Mouse (Mus musculus): ENCODE data around the gene Man2a2.

The Man2a2 gene

GRCm38 (mm10) chr7:80370649-80371040 lies 530 bp downstream of the Man2a2 start:
- peak; percentile 94 for DNase-seq (ENCODE audit: low read depth, low spot score)

GRCm38 (mm10) chr7:80369967-80370431 lies 1.2 kb downstream of the Man2a2 start:
- DNase-seq (ENCODE audit: low read depth, low spot score): peak; percentile 55

GRCm38 (mm10) chr7:80369461-80369860 lies 1.7 kb downstream of the Man2a2 start:
- peak; percentile 52 for DNase-seq (ENCODE audit: low read depth, low spot score)

DNA sequence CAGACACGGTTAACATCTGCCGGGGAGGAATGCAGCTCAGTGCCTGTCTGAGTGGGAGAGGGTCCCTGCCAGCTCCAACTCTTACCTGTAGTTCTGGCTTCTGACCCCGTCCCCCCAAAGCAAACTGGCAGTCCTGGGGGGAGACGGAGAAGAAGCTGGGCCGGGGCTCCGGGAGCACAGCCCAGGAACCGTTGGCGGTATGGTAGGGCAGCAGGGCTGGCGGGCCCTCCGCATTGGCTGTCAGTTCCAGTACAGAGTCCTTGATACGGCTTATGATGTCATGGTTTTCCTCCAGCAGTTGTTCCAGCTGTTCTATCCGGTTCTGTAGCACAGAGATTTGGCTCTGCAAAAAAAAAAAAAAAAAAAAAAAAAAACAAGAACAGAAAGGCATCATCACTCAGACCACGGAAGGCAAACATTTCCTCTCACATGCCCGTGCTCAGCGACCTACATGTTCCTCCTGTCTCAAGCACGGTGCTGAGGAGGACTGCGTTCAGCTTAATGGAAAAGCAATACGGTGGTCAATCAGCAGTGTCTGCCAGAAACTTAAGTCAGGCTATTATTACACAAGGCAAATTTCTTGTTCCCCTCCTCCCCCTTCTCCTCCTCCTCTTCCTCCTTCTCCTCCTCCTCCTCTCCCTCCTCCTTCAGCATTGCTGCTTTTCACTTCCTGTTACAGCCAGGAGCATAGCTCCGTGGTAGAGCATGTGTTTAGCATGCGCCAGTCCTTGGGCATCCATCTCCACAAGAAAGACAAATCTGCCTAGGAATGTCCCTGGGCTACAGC lies 2.3 kb downstream of the Man2a2 start:
- DNase-seq (ENCODE audit: low read depth, low spot score): peak; percentile 71

DNA sequence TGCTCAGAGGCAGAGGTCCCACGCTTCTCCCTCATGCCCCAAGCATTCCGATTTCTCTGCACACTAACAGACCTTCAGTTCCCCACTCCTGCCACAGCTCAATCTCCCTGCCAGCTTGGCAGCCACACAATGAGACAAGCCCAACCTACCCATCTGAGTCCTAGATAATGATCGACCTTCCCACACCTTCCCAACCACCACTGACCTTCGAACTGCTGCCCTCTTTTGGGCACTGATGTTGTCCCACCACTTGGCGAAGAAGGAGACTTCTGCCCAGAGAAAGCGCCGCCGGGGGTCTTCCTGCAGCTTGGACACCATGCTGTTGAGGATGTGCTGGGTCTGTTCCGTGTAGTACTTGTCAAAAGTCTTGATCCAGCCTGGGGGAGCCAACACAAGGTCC lies 3.2 kb downstream of the Man2a2 start:
- no peak for DNase-seq (ENCODE audit: low read depth, low spot score)

DNA sequence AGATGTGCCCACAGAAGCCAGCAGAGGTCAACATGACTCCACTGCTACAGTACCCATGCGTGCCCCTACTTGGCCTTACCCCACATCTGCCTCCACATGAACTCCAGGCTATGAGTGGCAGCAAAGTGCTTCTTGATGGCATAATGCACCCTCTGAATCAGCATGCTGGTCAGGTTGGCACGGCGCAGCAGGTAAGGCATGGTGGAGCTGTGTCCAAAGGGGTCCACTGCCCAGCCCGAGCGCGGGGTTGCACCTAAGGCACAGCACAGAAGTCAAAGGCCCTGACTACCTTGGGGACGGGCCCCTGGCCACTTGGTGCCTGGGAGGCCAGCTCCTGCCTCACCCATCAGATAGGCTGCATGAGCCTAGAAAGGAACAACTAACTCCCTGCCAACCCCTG lies 3.9 kb downstream of the Man2a2 start:
- no peak for DNase-seq (ENCODE audit: low read depth, low spot score)

DNA sequence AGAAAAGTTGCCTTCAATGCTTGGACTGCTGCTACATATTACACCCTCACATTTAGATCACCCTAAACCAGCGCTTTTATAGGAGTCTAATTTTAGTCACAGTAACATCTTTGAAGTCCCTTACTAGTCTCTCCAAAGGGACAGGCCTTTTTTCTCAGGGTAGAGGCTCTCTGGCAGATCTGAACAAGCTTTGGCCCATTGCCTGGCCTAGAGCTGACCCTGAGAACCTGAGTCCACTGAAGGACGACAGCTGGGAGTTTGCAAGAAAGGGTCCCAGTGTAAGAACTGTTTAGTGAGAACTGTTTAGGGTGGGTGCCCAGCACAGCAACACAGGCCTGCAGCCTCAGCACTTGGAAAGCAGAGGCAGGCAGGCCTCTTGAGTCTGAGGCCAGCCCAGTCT lies 5.4 kb downstream of the Man2a2 start:
- DNase-seq (ENCODE audit: low read depth, low spot score): no peak

DNA sequence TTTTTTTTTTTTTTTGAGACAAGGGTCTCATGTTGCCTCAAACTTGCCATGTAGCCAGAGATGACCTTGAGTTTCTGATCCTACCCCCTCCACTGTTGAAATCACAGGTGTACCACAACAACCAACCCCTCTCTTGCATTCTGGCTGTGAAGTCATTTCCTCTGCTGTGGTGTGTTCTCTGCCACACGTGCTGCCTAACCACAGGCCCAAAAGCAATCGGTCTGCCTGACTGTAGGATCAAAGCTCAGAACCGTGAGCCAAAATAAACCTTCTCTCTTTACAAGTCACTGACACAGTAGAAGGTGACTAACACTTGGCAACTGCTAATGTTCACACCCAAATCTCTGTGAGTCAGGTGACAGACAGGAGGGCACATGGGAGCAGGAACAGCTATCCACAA lies 10.7 kb downstream of the Man2a2 start:
- no peak for DNase-seq (ENCODE audit: low read depth, low spot score)

DNA sequence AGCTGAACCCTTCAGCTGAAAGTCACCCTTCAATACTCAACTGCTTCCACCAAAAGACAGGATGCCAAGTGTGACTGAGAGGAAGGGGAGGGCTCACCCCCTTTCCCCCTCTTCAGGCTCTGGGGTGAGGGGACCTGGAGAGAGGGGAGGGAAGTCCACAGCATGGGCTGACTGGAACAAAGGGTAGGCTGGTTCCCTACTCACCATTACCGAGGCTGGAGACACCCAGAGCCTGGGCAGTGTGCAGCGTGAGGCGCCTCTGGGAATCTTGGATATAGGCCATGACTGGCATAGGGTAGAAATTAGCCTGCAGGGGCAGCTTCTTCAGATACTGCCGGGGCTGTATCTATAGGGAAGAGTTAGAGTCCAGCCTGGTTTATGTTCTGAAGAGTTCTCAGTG lies 13.1 kb downstream of the Man2a2 start:
- no peak for DNase-seq (ENCODE audit: low read depth, low spot score)

DNA sequence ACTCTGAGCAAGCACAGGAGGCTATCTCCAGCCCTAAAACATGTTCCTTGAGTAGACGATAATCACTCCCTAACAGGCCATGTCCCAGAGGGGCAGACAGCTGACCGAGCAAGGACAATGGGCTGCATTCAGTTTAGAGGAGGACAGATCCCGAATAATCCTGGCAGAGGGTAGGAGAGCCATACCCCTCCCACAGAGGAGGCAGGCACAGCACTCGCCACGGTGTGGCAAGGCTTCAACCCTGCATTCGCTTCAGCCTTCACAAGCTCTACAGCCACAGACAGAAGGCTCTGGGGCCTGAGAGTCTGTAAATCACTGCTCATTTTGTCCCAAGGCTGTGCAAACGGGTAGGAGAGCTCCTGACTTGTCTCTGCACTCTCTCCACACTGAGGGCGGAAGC lies 14.0 kb downstream of the Man2a2 start:
- DNase-seq (ENCODE audit: low read depth, low spot score): no peak

- DNase-seq (ENCODE audit: low read depth, low spot score): no peak
Measured at GRCm38 (mm10) chr7:80356351-80356750, 14.8 kb downstream of the Man2a2 start.

DNA sequence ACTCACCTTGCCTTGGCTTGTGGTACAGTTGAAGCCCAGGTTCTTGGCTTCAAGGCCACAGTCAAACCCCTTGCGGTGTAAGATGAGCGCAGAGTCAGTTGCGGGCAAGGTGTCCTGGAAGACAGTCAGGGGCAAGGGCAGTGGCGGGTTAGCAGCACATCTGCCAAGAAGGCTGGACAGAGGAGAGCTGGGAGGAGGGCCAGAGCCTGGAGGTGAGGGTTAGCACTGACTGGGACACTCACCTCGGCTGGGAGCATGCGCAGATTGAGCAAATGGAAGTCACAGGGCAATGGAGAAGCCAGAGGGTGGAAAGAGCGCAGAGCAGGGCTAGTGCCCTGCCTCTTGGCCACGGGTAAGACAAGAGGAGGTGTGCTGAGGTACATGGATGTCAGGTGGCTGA lies 18.3 kb downstream of the Man2a2 start:
- no peak for DNase-seq (ENCODE audit: low read depth, low spot score)

DNA sequence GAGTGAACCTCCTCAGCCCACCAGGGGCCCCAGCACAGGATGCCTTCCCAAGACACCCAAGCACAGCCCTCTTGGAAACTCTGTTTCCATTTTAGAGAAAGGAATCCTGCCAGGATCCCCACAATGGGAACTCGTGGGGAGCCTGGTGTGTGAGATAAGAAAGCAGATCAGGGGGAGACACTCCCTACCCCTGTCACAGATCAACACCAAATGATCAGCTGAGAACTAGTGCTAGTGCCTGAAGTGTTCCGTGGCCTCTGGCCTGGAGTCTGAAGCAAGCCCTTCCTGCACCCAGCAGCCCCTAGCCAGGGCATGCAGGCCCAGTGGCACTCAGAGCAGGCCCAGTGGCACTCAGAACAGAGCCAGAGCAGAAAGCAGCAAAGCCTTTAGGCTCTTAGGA lies 20.4 kb downstream of the Man2a2 start:
- no peak for DNase-seq (ENCODE audit: low read depth, low spot score)

DNA sequence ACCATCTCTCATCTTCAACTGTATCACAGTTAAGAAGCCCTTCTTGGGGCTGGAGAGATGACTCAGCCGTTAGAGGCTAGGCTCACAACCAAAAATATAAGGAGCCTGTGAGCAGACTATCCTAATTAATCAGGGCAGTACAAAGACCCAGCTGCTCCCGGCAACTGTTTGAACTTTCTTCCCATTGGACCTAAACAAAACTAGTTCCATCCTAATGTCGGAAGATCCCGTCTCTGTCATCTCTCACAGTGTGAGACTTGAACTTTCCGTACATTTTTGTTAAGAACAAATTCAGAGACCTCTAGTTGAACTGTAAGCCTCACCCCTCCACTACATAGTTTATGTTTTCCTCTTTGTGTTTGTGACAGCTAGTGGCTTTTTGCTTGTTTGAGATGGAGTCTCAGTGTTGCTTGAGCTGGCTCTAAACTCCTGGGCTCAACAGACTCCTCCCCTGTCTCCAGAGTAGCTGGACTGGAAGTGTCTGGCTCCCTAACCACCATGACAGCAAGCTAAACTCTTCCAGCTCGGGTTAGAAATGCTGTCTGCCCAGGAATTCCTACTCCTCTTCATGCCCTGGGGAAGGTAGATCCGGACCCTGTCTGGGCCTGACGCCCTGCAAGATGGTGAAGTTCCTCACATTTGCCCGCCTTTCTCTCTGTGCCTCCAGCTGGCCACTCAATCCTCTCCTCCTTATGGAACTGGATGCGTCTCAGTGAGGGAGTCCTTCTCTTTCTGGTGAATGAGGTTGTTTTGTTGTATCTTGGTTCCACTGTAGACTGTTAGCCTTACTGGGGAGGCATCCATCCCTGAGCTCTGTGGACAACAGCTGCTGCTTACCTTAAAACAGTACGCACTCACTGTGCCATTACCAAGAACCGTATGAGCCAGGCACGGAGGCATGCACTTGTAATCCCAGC lies 23.2 kb downstream of the Man2a2 start:
- DNase-seq (ENCODE audit: low read depth, low spot score): no peak

GRCm38 (mm10) chr7:80346830-80347229 lies 24.3 kb downstream of the Man2a2 start:
- DNase-seq (ENCODE audit: low read depth, low spot score): no peak

DNA sequence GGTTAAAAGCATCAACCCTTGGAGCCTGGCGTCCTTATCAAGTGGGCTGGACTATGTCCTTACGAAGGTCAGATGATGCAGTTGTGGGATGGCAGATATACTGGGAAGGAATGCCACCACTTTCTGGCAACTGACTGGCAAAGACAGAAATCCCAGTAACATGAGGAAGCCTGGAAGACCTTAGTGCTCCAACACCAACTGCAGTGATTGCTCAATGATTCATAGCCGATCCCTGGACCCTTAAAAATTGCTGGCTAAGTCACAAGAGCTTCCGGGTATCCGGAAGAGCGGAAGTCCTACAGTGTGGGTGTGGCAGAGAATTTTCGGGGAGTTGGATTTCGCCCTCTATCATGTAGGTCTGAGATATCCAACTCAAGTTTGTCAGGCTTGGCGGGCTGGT lies 25.0 kb downstream of the Man2a2 start:
- no peak for DNase-seq (ENCODE audit: low read depth, low spot score)

- no peak for DNase-seq (ENCODE audit: low read depth, low spot score)
Measured at GRCm38 (mm10) chr7:80343270-80344018, 27.7 kb downstream of the Man2a2 start.

- DNase-seq (ENCODE audit: low read depth, low spot score): peak; percentile 97
Measured at GRCm38 (mm10) chr7:80342858-80343257, 28.3 kb downstream of the Man2a2 start, which contains the start of gene Hddc3. Gene Hddc3 (plus strand): TSS chr7:80343104.

DNA sequence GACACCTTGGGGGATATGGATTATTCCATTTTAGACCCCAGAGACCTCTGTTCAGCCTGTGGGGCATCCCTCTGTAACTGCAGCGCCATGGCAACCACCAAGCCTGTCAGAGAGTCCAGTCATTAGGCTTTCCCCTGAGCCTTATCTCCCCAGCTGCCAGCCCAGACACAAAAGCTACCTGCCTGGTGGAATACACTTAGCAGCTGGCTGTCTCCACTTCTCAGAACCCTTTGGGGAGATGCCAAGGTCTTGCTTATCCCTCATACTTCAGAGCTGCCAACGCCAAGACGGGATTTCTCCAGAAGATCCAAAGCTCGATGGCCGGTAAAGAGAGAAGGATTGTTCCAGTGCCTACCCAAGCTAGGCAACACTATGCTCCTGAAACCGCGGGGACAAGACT lies 29.4 kb downstream of the Man2a2 start:
- no peak for DNase-seq (ENCODE audit: low read depth, low spot score)

DNA sequence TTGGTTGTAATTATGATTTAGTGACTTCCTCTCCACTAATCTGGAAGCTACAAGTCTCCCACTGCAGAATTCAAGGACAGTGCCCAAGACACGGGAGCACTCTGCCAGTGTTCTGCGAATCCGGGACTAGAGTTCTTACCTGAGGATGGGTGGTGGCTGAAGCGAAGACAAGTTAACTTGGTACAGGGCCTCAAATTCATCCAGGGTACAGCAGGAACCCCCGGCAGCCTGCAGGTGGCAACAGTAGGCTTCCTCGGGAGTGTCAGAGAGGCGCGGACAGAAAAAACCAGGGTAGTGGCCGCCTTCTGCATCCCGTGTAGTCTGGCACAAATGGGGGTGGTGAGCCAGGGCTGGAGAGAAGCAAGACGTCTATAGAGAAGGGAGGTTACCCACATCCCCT lies 30.4 kb downstream of the Man2a2 start, which contains the start of gene Unc45a:
TSS of gene Unc45a (minus strand) at position 213 of the 400 bp plus-strand sequence.
- peak; percentile 89 for DNase-seq (ENCODE audit: low read depth, low spot score)

- peak; percentile 99 for DNase-seq (ENCODE audit: low read depth, low spot score)
Measured at GRCm38 (mm10) chr7:80339793-80340628, 31.2 kb downstream of the Man2a2 start.
